Mouse (Mus musculus): Measurements from ENCODE around the gene Ccnf. TPM values are rescaled to one million over a fixed set of nuclear protein-coding genes. Genes with fewer than 3 reads are reported as not detected.
A peak's percentile ranks its signal among the peaks of the same experiment; 100 is the strongest.

Gene Ccnf
- polyA plus RNA-seq, 1 experiment: not detected

DNA sequence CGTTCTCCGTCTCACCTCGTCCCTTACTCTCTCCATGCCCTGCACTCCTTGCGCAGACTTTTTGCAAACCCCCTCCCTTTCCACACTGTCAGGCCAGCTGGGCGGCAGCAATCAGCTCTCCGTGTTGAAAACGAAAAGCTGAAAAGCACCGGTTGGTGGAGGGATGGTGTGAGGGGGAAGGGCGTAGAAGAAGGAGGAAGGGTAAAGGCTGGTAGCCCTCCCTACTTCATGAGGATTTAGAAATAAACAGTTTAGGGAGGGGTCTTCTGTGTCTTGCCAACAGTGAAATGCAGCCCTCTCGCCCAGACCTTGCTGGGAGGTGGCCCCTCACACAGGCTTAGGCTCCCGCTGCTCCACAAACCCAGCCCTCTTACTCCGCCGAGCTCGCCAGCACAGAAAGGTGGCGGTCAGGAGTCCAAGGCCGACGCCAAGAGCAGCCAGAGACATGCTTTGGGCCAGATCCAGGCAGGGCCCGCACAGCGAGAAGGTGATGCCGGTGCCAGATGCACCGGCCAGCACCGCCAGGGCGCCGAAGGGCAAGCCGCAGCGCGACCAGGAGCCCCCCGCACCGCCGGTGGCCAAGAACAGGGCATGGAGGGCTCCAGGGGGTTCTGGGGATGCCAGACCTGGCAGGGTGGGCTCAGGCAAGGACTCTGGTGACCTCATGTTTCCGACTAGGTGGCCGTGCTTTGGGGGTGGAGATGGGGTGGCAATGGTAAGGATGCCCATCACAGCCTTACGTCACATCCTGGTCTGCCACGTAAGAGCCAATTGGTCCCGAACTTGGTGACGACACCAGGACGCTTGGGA, 39.4 kb downstream of the Ccnf start:
- peaks cover 8% of the 10 kb centered on the region; the same call in 1 of the 2 replicates for H3K4me1 ChIP-seq (ENCODE audit: control insufficient read depth, insufficient read depth, insufficient read length, low read length)
- peak overlapping the region; percentile 43 for H3K4me3 ChIP-seq (ENCODE audit: insufficient read depth, low read depth, low read length)
- H3K27ac ChIP-seq (replicated peaks; ENCODE audit: low read depth, low read length): 0 out of 2 replicates have a peak overlapping the region, but pooled peaks have one; percentile 15

DNA sequence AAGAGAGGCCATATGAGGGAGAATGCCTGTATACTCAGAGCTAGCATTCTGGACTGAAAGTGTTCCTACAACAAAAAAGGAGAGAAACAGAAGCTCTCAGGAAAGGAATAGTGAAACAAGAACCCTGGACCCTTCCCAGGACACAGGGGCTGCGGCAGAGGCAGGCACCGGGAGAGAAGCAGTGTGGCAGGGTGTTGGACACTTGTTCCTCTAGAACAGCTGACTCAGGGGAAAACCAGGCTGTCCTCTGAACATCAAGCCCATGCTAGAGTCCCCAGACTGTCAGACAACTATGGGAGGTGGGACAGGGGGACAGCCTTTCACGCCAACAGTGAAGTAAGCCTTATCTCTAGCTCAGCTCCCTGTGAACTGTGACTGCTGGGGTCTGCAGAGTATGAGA, 40.7 kb downstream of the Ccnf start:
- H3K27ac ChIP-seq (replicated peaks; ENCODE audit: low read depth, low read length): no peak overlapping the region
- H3K4me3 ChIP-seq (ENCODE audit: insufficient read depth, low read depth, low read length): no peak overlapping the region
- peaks cover 8% of the 10 kb centered on the region; the same call in 1 of the 2 replicates for H3K4me1 ChIP-seq (ENCODE audit: control insufficient read depth, insufficient read depth, insufficient read length, low read length)

DNA sequence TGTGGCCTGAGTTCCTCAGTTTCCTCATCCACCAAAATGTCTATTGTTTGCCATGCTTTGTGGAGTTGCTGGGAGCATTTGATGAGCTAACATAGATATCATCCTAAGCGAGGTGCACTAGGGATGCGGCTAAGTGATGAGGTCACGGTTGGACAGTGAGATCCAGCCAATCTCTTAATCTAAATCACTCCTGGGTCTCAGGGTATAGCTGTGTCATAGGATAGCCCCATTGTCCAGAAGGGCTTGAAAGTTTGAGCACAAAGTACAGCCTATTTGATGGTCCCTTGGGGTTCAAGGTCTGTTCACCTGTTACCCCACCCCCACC, 41.4 kb downstream of the Ccnf start:
- H3K4me3 ChIP-seq (ENCODE audit: insufficient read depth, low read depth, low read length): no peak overlapping the region
- peaks cover 9% of the 10 kb centered on the region for H3K4me1 ChIP-seq (ENCODE audit: control insufficient read depth, insufficient read depth, insufficient read length, low read length)
- H3K27ac ChIP-seq (replicated peaks; ENCODE audit: low read depth, low read length): no peak overlapping the region

DNA sequence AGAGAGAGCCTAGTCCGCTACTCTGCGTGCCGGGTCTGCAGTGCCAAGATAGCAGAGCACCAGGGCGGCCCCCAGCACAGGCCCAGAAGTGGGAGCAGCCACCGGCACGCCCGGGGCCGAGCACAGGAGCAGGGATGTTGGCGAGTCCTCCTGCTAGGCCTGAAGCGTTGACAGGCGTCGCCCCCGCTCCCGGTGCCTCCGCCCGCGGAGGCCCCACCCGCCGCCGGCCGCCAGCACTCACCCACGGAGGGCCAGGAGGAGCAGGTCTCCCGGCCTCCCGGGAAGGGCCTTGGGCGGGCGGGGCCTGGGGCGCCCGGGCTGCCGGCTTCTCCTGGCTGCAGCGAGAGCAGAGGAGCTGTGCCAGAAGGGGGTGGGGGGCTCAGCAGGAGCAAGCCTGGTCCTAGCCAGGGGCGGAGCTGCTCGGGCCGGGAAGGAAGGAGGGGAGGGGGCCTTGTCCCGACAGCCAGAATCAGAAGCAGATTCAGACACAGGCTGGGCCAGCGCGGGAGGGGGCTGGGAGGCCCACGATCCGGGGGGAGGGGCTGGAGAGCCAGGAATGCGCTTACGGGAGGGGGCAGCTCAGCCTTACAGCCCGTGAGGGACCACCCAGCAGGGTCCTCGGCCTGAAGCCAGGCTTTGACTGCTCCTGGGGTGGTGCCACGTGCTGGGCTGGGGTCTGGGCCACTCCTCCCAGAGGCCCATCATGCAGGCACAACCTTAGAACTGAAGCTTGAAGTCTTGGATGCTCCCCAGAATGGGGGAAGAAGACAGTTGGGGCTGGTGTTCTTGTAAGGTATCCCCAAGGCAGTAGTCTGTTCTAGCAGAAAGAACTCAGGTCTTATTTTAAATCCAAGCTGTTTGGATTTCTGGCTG, 42.0 kb downstream of the Ccnf start, which contains the start of gene Ntn3:
Gene Ntn3, minus strand, starts transcription at position 489 of the 873 bp plus-strand sequence.
- Histone ChIP-seq H3K4me3 (ENCODE audit: insufficient read depth, low read depth, low read length) (peak within 1 kb of the TSS; percentile 47), H3K4me1 (ENCODE audit: control insufficient read depth, insufficient read depth, insufficient read length, low read length) (peaks cover 15% of the 10 kb centered on the region), H3K27ac (replicated peaks; ENCODE audit: low read depth, low read length) (no peak within 1 kb of the TSS)

DNA sequence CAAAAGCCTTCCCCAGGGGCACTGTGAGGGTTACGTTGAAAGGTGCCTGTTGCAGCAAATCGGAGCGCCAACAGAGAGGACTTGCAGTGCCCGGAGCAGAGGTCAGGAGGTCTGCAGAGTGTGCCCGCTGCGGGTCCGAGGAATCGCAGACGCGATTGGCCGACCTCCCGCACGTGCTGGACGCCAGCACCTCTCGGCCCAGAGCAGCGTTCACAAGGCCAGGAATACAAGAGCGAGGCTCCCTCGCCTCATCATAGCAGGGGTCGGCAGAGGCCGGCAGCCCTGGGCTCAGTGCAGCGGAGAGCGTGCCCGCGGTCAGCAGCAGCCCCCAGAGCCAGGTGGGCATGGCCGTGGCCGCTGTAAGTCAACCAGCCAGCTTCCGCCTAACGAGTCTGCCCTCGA, 42.6 kb downstream of the Ccnf start:
- Histone ChIP-seq H3K27ac (replicated peaks; ENCODE audit: low read depth, low read length) (no peak overlapping the region), H3K4me1 (ENCODE audit: control insufficient read depth, insufficient read depth, insufficient read length, low read length) (peaks cover 16% of the 10 kb centered on the region), H3K4me3 (ENCODE audit: insufficient read depth, low read depth, low read length) (peak overlapping the region; percentile 47)

DNA sequence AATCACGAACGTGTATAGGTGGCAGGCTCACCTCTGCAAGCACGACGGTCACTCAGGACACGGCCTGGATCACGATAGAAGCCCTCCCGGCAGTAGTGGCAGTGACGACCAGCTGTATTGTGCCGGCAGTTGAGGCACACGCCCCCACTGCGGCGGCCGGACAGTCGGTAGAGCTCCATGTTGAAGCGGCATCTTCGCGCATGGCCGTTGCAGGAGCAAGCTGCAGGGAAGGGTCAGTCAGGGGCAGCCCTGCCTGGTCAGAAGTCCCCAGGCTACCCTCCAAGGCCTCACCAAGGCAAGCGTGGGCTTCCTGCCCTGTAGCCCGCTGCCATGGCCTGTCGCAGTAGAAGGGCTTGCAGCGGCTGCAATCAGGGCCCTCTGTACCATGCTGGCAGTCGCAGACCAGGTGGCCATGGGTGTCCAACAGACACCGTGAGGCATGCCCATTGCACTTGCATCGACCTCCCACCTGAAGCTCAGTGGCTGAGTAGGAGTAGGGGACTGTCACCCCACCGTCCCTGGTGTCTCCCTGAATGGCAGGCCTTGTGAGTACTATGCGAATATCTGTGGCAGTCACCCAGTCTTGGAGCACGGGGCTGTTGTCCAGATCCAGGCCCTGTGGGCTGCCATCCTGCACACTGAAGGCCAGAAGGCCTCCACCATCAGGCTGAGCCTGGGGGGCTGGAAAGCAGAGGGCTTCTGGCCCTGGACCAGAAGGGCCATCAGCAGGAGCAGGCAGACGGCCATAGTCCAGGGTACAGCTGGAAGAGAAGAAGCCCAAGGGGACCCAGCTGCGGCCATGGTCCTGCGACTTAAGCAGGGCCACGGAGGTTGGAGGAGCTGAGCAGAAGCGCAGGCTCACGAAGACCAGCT, 43.3 kb downstream of the Ccnf start:
- peaks cover 16% of the 10 kb centered on the region for H3K4me1 ChIP-seq (ENCODE audit: control insufficient read depth, insufficient read depth, insufficient read length, low read length)
- peak overlapping the region; percentile 47; the same call in 1 of the 2 replicates for H3K4me3 ChIP-seq (ENCODE audit: insufficient read depth, low read depth, low read length)
- no peak overlapping the region for H3K27ac ChIP-seq (replicated peaks; ENCODE audit: low read depth, low read length)

DNA sequence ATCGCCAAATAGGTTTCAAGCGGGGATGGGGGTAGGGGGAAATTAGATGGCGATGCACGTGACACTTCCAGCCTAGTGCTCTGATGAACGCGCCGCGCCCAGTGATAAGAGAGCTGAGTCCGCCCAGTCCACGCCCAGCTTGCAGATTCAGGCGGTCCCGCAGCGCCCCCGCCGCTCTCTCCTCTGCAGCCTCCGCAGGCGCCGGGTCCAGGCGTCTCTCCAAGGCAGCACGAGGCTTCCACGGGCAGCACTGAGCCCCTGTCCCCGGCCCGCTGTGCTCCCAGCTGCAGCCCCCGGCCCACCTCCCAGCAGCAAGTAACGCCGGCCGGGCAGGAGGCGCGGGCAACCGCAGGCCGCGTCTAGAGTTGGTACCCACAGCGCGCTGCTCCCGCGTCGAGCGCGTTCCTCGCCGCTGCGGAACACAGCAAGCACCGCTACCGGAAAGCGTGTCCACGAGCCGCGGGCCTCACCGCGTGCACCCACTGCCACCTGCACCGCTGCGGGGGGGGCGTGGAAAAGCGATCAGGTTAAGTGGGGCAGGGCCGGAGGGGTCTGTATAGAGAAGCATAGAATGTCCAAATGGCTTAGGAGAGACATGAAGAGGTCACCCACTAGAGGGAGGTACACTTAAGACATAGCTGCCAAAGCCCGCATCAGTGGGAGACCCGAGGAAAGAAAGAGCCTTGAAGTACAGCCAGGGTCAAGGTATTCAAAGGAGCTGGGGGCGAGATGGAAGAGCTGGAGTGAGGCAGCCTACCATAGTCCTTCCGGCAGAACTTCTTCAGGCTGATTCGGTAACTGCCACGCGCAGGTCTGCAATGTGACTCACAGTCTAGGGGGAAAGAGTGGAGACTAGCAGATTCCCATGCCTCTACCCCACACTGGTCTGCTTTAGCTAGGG, 44.6 kb downstream of the Ccnf start:
- Histone ChIP-seq H3K4me1 (ENCODE audit: control insufficient read depth, insufficient read depth, insufficient read length, low read length) (peaks cover 16% of the 10 kb centered on the region), H3K27ac (replicated peaks; ENCODE audit: low read depth, low read length) (no peak overlapping the region), H3K4me3 (ENCODE audit: insufficient read depth, low read depth, low read length) (peak overlapping the region; percentile 58)

DNA sequence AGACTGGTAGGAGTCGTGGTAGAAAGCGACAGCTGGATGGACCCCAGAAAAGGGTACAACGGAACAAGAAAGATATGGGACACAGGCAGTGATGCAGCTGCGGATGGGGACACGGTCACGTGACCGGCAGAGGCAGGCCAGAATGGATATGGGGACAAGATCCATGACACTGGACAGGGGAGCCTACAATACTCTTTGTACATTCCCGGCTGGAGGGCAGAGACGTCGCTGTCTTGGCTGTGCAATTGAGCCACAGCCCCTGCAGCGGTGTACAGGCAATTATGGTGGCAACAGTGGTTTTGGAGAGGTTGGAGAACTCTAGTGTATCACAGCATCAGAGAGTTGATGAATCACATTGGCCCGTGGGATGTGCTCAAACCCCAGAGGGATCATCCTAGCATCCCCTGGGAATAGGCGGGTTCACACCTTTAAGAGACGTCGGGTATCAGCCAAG, 45.3 kb downstream of the Ccnf start:
- H3K27ac ChIP-seq (replicated peaks; ENCODE audit: low read depth, low read length): no peak overlapping the region
- peaks cover 12% of the 10 kb centered on the region for H3K4me1 ChIP-seq (ENCODE audit: control insufficient read depth, insufficient read depth, insufficient read length, low read length)
- H3K4me3 ChIP-seq (ENCODE audit: insufficient read depth, low read depth, low read length): peak overlapping the region; percentile 58

DNA sequence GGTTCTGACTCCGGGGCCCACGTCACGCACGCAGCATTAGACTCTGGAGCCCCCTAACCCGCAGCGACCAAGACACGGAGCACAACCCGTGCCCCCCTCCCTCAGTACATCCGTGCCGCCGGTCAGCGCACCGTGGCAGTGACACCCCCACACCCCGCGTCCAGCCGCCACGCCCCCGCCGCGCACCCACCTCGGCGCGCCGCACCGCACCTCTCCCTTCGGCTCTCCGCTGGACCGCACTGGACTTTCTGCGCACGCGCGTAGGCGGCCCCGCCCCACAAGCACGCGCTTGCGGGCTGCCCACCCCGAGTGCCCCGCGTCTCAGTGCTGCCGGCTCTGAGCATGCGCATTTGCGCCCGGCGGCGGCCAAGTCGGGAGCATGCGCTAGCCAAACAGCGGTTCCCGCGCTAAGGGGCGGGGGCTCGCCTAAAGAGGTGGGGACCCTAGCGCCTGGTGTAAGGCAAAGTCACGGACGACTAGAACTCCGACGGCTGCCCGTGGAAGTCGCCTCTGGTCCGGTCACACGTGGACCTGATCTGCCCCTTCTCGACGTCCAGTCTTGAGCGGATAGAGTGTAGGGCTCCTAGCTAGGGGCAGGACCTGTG, 45.9 kb downstream of the Ccnf start, which contains the start of gene Tbc1d24:
Gene Tbc1d24, minus strand, starts transcription at position 279 of the 605 bp plus-strand sequence.
- peaks cover 12% of the 10 kb centered on the region for H3K4me1 ChIP-seq (ENCODE audit: control insufficient read depth, insufficient read depth, insufficient read length, low read length)
- no peak within 1 kb of the TSS for H3K27ac ChIP-seq (replicated peaks; ENCODE audit: low read depth, low read length)
- H3K4me3 ChIP-seq (ENCODE audit: insufficient read depth, low read depth, low read length): peak within 1 kb of the TSS; percentile 58

DNA sequence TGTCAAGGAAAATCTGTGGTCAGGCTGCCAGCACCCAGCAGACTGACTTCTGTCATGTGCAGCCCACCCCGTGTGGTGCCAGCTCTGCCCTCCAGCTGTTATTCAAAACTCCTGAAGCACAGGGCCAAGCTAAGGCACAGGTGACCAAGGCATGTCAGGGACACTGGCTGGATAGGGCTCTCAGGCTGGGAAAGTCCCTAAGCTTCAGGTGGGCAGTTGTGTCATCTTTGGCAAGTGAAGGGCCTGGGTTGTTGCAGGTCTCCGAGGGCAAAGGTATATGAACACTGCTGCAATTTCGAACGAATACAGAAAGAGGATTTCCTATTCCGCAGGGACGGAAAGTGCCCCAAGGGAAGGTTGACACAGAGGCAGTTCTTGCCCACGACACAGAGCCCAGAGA, 46.4 kb downstream of the Ccnf start:
- Histone ChIP-seq H3K4me1 (ENCODE audit: control insufficient read depth, insufficient read depth, insufficient read length, low read length) (peaks cover 12% of the 10 kb centered on the region), H3K4me3 (ENCODE audit: insufficient read depth, low read depth, low read length) (peak overlapping the region; percentile 58), H3K27ac (replicated peaks; ENCODE audit: low read depth, low read length) (no peak overlapping the region)

DNA sequence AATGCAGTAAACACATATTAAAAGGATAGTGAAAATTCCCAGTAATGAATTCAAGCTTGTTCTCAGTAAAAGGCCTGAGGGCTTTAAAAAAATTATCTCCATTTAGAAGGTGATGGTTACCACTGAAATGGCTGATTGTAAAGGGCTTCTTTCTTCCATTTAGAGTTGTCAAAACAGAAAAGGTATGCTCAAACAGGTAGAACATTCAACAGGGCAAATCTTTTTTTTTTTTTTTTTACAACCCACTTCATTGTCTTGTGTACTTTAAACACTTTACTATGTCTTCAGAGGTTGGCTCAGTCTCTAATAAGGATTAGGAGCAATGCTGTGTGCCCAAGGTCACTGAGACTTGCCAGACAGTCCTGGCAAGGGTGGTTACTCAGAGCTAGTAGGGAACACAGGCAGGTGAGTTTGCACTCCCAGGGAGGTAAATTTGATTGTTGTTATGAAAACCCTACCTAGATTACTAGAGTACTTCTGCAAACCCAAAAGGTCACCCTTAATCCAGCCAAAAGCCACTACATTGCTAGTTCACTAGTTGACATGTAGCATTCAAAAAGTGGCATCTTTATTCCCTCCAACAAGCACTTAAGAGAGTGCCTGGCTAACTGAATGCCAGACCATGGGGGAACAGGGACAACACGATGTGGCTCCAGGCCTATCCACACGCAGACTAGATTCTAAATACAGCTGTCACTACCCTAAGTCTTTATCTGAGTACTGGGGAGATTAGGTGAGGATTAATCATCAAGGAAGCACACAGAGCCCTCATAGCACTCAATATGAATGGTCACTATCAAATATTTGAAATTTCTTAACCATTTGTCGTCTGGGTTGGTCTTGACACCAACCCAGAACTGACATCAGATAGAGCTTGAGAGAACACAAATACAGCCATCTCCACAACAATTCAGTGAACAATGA, 47.4 kb downstream of the Ccnf start:
- H3K4me3 ChIP-seq (ENCODE audit: insufficient read depth, low read depth, low read length): 0 out of 2 replicates have a peak overlapping the region, but pooled peaks have one; percentile 58
- H3K4me1 ChIP-seq (ENCODE audit: control insufficient read depth, insufficient read depth, insufficient read length, low read length): peaks cover 12% of the 10 kb centered on the region
- no peak overlapping the region for H3K27ac ChIP-seq (replicated peaks; ENCODE audit: low read depth, low read length)

DNA sequence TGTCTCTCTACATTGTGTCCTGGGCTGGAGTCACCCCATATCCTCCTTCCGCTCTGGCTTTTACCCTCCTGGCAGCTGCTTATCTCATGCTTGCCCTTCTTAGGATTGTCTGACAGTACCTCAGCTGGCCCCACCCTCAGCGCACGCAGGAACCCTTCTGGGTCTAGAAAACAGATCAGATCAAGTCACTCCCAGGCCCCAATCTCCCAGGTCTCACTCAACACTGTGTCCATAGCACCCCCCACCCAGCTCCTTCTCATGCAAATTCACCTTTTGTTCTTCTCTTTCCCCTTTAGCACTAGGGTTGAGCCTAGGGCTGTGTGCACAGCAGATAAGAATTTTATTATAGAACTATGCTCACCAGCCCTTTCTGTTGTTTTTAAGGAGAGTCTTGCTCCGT, 48.2 kb downstream of the Ccnf start:
- H3K4me3 ChIP-seq (ENCODE audit: insufficient read depth, low read depth, low read length): no peak overlapping the region
- H3K27ac ChIP-seq (replicated peaks; ENCODE audit: low read depth, low read length): no peak overlapping the region
- H3K4me1 ChIP-seq (ENCODE audit: control insufficient read depth, insufficient read depth, insufficient read length, low read length): peaks cover 7% of the 10 kb centered on the region

DNA sequence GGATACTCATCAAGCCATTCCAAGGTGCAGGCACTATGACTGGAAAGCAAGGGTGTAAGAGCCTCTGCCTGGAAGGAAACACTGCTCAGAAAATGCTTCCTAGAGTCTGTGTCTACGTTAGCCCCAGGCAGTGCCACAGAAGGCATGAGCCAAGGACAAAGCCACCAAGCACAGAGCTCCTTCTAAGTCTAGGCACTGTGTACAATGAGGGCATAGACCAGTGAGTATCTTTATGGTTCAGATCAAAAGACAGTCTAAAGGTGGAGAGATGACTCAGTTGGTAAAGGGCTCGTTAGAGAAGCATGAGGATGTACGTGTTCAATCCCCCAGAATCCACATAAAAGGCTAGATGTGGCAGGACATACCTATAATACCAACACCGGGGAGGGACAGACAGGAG, 50.2 kb downstream of the Ccnf start:
- Histone ChIP-seq H3K4me1 (ENCODE audit: control insufficient read depth, insufficient read depth, insufficient read length, low read length) (peaks cover 7% of the 10 kb centered on the region), H3K4me3 (ENCODE audit: insufficient read depth, low read depth, low read length) (no peak overlapping the region), H3K27ac (replicated peaks; ENCODE audit: low read depth, low read length) (no peak overlapping the region)

All from brown adipose tissue, adult 24 weeks (tissue).